8 mouse cellular contexts compared by ENCODE assay signal in genomic region chr1:150992711-150993161, GRCm38 (mm10). TPM values are rescaled to one million over a fixed set of nuclear protein-coding genes. Genes with fewer than 3 reads are reported as not detected.
DNase-seq lines count a peak whose midpoint lies in the region; ATAC-seq and TF ChIP-seq lines count a peak whose summit lies in the region.

No protein-coding gene starts in this region.

- H3K36me3 ChIP-seq in heart, embryonic 10.5 days, result no peaks in the 10 kb centered on the region
- H3K36me3 ChIP-seq in E14TG2a.4 (ENCODE audit: insufficient read depth, low read length), result no peaks in the 10 kb centered on the region
- no peaks in the 10 kb centered on the region for H3K36me3 ChIP-seq in hindbrain, embryonic 11.5 days (ENCODE audit: control insufficient read depth, insufficient read depth, low read length)
- no peaks in the 10 kb centered on the region for H3K36me3 ChIP-seq in megakaryocyte, embryonic 14.5 days (replicated peaks; ENCODE audit: low read length)

- ATAC-seq in hindbrain, embryonic 11.5 days (ENCODE audit: low FRiP score), result no peak
- no peak for ATAC-seq in cerebellum, adult (ENCODE audit: insufficient number of reproducible peaks, low FRiP score, low TSS enrichment)

- 2% methylated on average over 6 of the region's 6 CpGs for WGBS in heart, embryonic 10.5 days
- WGBS in hindbrain, embryonic 11.5 days, result 2% methylated on average over 6 of the region's 6 CpGs

- peak overlapping the region; percentile 78 for H3K4me3 ChIP-seq in heart, embryonic 10.5 days
- peak overlapping the region; percentile 85 for H3K4me3 ChIP-seq in E14TG2a.4 (replicated peaks; ENCODE audit: low read length)
- H3K4me3 ChIP-seq in hindbrain, embryonic 11.5 days (ENCODE audit: low read depth, low read length), result peak overlapping the region; percentile 41
- H3K4me3 ChIP-seq in megakaryocyte, embryonic 14.5 days (replicated peaks), result peak overlapping the region; percentile 90

- no peaks in the 10 kb centered on the region for H3K9me3 ChIP-seq in heart, embryonic 10.5 days
- no peaks in the 10 kb centered on the region; the same call in 1 of the 2 replicates for H3K9me3 ChIP-seq in E14TG2a.4 (ENCODE audit: low read length)
- no peaks in the 10 kb centered on the region for H3K9me3 ChIP-seq in hindbrain, embryonic 11.5 days (ENCODE audit: control insufficient read depth, low read length)
- H3K9me3 ChIP-seq in megakaryocyte, embryonic 14.5 days, result peaks cover 5% of the 10 kb centered on the region; the same call in 1 of the 2 replicates

- H3K27ac ChIP-seq in heart, embryonic 10.5 days, result peak overlapping the region; percentile 95
- no peak overlapping the region for H3K27ac ChIP-seq in hindbrain, embryonic 11.5 days (ENCODE audit: low read depth, low read length)

- H3K4me2 ChIP-seq in hindbrain, embryonic 11.5 days (replicated peaks; ENCODE audit: low read depth, low read length), result peak overlapping the region; percentile 80

- H3K9ac ChIP-seq in hindbrain, embryonic 11.5 days (ENCODE audit: low read depth, low read length), result peak overlapping the region; percentile 56

- no peak for TF ChIP-seq CTCF in E14TG2a.4 (conservative IDR thresholded peaks at IDR 0.05; ENCODE audit: low read length)

- no peaks in the 10 kb centered on the region for H3K27me3 ChIP-seq in heart, embryonic 10.5 days (ENCODE audit: insufficient read depth, poor library complexity, severe bottlenecking)
- peaks cover 16% of the 10 kb centered on the region for H3K27me3 ChIP-seq in E14TG2a.4 (ENCODE audit: insufficient read depth, low read length)
- no peaks in the 10 kb centered on the region; the same call in 1 of the 2 replicates for H3K27me3 ChIP-seq in hindbrain, embryonic 11.5 days (ENCODE audit: control insufficient read depth, insufficient read depth, low read length)
- H3K27me3 ChIP-seq in megakaryocyte, embryonic 14.5 days (replicated peaks), result peaks cover 20% of the 10 kb centered on the region

- DNase-seq in heart, embryonic 10.5 days (ENCODE audit: low spot score), result no peak
- DNase-seq in heart, adult 8-10 months (ENCODE audit: low spot score), result no peak
- no peak for DNase-seq in hindbrain, embryonic 11.5 days (ENCODE audit: low spot score)
- no peak for DNase-seq in cerebellum, adult 8-10 months
- no peak for DNase-seq in cerebellum, postnatal 25 days

- peaks cover 29% of the 10 kb centered on the region; the same call in 1 of the 2 replicates for H3K4me1 ChIP-seq in heart, embryonic 10.5 days
- H3K4me1 ChIP-seq in E14TG2a.4 (replicated peaks; ENCODE audit: low read depth, low read length), result peaks cover 9% of the 10 kb centered on the region; the same call in 1 of the 2 replicates
- 0 out of 2 replicates have a peak, but pooled peaks cover 2% of the 10 kb centered on the region for H3K4me1 ChIP-seq in hindbrain, embryonic 11.5 days (replicated peaks; ENCODE audit: control insufficient read depth, insufficient read depth, low read length)
- H3K4me1 ChIP-seq in megakaryocyte, embryonic 14.5 days, result peaks cover 27% of the 10 kb centered on the region

RNA-seq across cellular contexts. Expression of gene Hmcn1, which starts 0.5 kb away (rescaled TPM):
- polyA plus RNA-seq in heart, embryonic 10.5 days (2016; fragmentation: Nextera tagmentation; extraction: Ambion mirVana), result 8.0 and 8.8 TPM in 2 replicates
- total RNA-seq in heart, adult 8-10 months (2022), result 10 to 100 TPM; 10.9 to 15.1 (median 12.2) TPM
- polyA plus RNA-seq in hindbrain, embryonic 11.5 days (2014; fragmentation: Nextera tagmentation; extraction: Ambion mirVana), result 9.7 and 13.5 TPM in 2 replicates
- polyA plus RNA-seq in megakaryocyte, embryonic 14.5 days (2012; ENCODE audit: insufficient read depth, low replicate concordance), result 0.80 TPM in 1 of 2 replicates, not detected in the other
